Mouse (Mus musculus) retina, postnatal 1 day (tissue): ENCODE measurements around the gene Llph.
"Not testable (repeated sequence)": the region's sequence is repeated elsewhere in the genome, so short reads cannot be mapped to it uniquely, and the experiment has no call there.

Experiments used
- DNase-seq: peaks from one replicate; pipeline ENCODE4 v3.0.0-alpha.2; 2012

Gene Llph

DNA sequence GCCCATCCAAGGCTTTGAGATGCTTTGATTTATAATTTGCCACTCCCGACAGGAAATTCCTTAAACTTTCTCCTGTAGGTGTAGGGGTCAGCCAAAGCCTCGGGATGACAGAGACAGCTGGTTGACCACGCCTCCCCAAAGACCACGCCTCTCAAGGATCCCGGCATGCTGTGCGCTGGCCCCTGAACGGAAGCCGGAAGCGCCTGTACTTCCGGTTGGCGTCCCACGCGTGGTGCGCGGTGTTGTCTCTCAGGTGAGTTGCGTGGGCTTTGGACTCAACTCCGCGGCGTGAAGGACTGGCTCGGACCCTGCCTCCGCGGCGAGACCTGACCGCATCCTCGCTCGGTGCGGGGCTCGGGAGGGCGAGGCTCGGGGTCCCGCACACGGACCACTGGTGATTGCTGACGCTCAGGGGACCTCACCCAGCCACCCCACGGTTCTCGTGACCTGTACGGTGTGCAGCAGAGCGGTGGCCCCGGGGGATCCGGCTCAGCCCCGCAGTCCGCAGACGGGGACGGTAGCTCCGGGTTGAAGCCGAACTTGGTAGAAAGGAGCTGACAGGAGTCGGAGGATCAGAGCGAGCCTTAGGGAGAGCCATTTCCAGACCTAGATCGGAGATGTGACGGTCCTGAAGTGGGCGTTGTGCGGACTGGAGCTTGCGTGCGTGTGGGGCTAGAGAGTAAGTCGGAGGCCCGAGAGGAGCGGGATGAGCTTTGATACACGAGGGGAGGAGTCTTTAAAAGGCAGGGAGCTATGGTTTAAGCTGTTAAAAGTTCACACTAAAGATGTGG, at the start of gene Llph:
Gene Llph (plus strand): TSS at position 200 of the 791 bp plus-strand sequence.
- DNase-seq = peak; percentile 91

- DNase-seq = no peak
These were observed 44.0 kb upstream of the Llph start for GRCm38 (mm10) chr10:120182887-120183286.

GRCm38 (mm10) chr10:120183342-120183741, 43.5 kb upstream of the Llph start:
- DNase-seq = no peak

DNA sequence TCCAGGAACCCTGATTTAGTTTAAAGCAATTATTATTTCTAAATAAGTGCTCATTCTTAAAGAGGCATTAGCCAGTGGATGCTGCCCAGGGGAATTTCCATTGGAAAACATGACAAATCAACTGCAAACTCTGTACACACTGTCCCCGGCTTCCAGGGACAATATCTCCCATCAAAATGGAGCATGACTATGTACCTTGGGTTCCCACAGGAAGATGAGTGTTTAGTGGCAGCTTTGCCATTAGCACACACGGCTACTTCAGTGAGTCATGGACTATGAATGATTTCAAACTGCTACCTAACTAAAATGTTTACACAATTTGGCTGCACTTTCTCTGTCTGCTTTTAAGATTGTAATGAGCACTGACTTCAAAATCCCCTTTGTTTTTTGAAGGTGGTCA, 38.4 kb upstream of the Llph start:
- DNase-seq = no peak

DNA sequence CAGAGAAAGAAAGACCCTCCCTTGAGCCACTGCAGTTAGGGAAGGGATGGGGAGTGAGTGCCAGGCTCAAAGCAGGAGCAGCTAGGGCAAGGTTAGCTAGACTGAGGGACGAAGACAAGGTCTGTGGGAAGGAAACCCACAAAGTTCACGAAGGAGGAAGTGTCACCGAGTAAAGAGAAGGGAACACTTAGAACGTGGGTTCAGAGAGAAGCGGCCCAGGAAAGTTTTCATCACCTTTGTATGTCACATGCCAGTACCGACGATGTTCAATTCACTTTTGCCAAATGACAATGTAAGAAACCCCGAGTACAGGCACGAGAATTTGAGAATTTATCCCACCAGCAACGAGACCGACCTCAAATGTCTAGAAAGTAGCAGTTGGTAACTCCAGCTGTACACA, 37.6 kb upstream of the Llph start:
- no peak for DNase-seq

- no peak for DNase-seq
These were observed 37.1 kb upstream of the Llph start for GRCm38 (mm10) chr10:120189782-120190181.

DNA sequence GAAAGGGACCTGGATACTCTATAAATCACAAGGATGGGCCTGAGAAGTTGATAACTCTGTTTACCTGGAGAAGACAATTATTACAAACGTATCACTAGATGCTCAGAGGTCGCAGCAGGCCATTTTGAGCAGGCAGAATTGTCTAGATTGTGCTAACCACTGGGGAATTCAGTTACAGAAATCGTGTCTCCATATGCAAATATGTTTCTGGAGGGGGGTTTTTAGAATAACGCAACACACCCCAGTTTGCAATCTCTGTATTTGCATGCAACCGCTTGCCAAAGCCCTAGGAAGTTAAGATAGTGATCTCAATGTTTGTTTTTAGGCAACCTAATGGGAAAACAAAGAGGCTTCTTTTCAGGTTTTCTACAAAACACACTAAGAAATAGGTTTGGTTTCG, 35.7 kb upstream of the Llph start:
- no peak for DNase-seq

GRCm38 (mm10) chr10:120192278-120192677, 34.6 kb upstream of the Llph start:
- DNase-seq = no peak

- DNase-seq = no peak
These were observed 33.6 kb upstream of the Llph start for GRCm38 (mm10) chr10:120193255-120193654.

- no peak for DNase-seq
These were observed 29.6 kb upstream of the Llph start for GRCm38 (mm10) chr10:120197061-120197835.

DNA sequence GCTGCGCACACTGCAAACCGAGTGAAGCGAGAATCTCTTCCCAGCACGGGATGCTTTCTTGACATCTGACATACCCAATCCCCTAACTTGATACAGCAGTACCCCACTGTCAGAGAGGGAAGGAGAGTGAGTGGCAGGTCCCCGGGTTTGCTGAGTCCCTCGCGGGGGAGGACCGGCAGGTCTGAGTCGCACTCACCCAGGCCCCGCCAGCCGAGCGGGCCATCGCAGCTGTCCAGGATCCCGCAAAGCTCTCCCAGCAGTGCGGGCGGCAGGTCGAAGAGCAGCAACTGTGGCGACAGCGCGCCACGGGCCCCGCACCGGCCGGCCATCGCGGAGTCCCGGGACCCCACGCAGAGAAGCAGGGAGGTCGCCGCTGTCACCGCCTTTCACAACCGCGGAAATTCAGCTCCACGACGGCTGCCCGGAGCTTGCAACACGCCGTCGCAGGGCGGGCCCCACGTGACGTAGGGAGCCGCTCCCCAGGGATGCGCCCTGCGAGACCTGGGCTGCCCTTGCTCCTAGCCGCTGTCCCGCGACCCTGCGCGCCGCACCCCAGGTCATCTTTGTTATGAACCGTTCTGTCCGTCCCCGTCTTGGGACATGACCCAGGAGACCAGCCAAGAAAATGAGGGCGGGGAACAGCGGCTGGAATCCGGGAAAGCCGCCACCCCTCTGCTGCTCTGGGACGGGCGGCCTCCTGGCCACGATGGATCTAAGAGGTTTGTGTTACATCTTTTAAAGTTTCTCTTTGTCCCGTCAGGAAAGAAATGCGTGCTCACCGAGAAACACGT, 25.5 kb upstream of the Llph start, which contains the start of gene Tmbim4:
Gene Tmbim4 (plus strand): TSS at position 460 of the 791 bp plus-strand sequence.
- DNase-seq = peak; percentile 65

DNA sequence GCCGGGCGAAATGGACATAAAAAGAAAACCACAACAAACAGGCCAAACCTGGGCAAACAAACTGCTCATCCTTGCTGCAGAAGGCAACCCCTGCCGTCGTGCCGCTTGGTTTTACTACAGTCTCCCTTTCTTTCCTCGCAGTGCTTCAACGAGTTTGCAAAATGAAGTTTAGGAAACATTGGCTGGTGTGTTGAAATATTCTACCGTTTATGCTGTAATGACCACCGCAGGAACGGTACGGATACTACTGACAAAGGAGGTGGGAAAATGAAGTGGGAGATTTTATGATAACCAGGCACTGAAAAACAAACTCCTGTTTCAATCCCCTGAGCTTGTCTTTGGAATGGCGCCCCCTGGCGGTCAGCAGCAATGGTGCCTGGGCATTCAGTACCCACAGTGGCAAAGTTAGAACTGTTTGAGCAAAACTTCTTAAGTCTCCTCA, 24.9 kb upstream of the Llph start, which contains the start of gene Irak3:
Gene Irak3 (minus strand): TSS at position 170 of the 442 bp plus-strand sequence.
- DNase-seq = peak; percentile 83

DNA sequence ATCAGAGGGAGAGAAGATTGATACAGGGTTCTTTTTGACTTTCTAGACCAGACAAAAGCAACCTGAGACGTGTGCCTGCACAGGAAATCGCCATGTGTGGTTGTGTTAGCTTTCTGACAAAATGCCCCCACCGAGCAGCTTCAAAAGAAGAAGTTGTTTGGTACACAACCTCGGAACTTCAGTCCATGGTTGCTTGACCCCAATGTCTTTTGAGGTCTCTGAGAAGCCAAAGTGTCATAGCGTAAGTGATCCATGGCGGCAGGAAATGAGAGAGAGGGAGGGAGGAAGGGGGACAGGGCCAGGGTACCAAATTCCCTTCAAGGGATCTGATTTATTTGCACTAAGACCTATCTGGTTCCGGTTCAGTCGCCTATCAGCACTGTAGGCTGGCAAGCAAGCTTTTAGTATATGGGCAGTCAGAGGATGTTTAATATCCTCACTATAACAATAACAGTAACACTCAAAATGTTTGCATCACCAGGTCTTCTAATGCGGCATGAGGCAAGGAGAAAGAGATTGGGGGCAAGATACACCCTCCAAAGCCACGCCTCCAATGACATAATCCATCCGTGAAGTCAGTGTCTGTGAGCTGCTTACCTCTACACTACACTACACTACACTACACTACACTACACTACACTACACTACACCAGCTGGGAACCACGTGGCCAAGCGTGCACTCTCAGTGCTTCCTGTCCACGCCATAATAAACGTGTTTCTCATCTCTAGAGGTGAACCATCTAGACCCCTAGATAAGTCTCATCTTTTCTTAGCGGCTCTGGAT, 24.2 kb upstream of the Llph start:
- DNase-seq = no peak

DNA sequence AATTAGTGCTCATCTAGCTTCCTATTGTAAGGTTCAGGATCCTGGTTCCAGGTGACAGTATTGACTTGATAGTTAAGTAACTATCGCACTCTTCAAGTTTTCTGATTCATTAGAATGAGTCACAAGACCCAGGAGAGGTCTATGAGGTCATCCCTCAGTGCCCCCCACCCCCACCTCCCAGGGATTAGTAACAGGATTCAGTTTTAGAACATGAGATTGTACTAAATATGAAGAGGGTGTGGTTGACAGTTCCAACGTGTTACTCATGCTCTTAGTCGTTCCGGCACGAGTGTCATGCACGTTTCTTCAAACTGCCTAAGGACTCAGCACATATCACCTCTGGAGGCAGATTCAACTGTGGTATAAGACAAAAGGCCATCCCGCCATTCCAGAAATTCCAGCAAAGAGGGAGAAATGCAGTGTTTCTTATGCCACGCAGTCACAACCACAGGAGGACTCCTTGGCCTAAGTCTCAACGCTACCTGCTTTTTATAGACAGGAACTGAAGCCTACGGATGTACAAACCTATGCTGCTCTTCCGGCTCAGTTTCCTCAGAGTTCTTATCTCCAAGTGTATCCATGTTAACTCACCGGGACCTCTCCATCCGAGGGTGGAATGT, 22.2 kb upstream of the Llph start:
- no peak for DNase-seq

DNA sequence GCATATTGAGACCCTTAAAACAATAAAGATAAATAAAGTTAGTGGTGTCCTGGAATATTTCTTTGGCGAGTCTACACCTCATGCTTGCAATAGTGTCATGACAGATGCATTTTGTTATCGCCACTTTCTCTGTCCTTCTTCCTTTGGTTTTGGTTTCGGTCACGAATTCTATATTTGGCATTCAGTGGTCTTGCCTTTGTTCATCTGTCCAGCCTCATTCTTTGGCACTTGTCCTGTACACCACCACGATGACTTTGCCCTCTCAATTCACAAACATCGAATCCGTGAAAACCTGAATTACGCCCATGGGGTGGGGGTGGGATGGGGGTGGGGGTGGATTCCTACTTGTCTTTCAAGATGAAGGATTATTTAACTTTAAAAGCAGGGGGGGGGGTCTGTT, 18.9 kb upstream of the Llph start:
- DNase-seq = no peak

DNA sequence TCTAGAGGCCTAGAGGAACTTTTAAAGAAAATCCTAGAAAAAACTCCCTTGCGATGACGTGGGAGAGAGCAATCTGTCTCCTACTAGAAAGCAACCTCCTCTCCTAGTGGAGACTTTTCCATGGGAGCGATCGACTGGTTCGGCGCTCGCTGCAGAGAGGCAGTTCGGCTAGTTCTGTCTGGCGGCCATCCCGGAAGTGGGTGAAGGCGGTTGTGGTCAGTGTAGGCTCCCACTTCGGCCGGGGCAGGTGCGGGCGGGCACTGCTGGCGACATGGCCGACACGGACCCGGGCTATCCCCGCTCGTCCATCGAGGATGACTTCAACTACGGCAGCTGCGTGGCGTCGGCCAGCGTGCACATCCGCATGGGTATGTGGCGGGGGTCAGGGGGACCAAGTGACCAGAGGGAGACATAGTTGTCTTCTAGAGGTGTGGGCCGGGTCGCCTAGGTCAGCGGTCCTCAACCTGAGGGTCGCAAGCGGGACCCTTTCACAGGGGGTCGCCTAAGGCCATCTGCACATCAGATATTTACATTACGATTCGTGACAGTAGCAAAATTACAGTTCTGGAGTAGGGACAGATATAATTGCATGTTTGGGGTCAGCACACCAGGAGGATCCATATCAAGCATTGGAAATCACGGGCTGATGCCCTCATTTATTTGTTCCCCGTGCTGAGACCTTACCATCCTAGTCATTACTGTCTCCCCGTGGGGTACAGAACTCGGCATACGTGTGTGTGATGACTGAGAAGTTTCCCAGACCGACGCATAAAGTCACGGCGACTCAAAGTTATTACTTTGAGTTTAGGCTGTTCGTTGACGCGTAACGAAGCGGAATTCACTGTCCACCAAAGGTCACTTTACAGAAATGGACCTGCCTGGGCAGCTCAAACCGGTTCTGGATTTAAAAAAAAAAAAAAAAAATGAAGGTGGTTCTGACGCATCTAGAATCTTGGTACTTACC, 18.0 kb upstream of the Llph start:
- DNase-seq = peak; percentile 94

DNA sequence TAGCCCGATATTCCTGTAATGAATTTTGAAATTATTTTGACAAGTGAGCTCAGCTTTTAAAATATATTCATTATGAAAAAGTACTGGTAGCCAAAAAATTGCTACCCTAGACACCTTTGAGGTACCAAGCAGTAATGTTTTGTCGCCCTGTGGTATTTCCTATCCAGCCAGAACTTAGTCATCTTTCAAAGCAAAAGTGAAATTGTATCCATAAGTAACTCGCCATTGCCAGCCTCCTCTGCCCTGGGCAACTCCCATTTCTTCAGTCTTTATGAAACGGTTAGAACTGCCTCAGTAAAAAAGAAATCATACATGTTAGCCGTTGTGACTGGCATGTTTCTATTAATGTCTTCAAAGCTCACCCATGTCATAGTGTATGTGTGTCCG, 17.3 kb upstream of the Llph start:
- no peak for DNase-seq

DNA sequence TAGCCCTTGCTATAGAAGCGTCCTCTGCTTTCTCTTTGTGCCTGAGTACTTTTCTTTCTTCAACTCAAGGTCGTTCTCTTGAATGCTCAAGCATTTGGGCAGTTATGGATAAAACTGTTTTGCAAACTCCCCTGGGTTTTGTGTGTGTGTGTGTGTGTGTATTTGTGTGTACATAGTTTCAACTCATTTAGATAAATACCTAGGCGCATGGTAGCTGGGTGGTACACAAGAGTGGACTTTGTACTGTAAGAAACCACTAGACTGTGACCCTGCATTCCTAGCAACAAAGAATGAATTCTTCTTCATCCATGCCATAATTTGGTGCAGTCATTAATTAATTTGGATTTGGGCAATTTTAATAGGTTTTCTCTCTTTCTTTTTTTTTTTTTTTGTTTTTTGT, 16.8 kb upstream of the Llph start:
- DNase-seq = no peak

DNA sequence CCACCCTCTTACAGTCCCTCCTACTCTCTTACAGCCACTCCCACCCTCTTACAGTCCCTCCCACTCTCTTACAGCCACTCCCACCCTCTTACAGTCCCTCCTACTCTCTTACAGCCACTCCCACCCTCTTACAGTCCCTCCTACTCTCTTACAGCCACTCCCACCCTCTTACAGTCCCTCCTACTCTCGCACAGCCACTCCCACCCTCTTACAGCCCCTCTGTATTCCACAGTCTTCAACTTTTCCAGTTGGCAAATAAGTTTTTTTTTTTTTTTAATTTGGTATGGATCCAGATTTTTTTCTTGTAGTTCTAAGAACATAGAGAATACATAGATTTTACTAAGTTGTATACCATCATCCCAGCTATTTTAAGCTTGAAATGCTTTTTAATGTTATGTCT, 9.8 kb upstream of the Llph start:
- DNase-seq = not testable (repeated sequence)

DNA sequence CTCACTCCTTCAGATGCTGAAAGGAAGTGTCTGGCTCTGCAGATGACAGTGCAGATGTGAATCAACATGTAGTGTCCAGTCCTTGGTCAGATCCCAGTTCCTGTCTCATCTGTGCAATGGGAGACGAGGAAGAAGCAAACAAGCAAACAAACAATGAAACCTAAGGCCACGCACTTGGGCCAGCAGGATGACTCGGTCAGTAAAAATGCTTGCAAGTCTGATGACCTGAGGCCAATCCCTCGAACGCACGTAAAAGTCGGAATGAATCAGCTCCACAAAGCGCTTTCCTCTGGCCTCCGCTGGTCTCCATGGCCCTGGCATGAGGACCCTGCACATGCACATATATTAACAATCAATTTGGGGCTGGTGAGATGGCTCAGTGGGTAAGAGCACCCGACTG, 7.9 kb upstream of the Llph start:
- no peak for DNase-seq
